Mouse (Mus musculus) B cell, adult 67 days (primary cell): Measurements from ENCODE around the gene Gm28043. TPM values are rescaled to one million over a fixed set of nuclear protein-coding genes. Genes with fewer than 3 reads are reported as not detected.

Experiments
- total RNA-seq, 2 experiments: library from RNA; stranded (reverse); gene quantifications; 4 replicates each; pipeline ENCODE4 v1.2.4; 2023

The Gm28043 gene
- 10 to 100 TPM; 23.0 TPM for total RNA-seq

GRCm38 (mm10) chr17:29614115-29615023 lies at the start of gene Gm28043, which contains the start of gene Rnf8:
Gene Gm28043 (plus strand): TSS chr17:29614876.
Gene Rnf8 (plus strand): TSS chr17:29614790.

GRCm38 (mm10) chr17:29660076-29660761 lies 45.5 kb downstream of the Gm28043 start, which contains the start of gene Cmtr1:
Gene Cmtr1 (plus strand): TSS chr17:29660595.

GRCm38 (mm10) chr17:29716732-29717445 lies 102.2 kb downstream of the Gm28043 start, which contains the start of gene Ccdc167:
Gene Ccdc167 (minus strand): TSS chr17:29717044.

Other genes with a start within 250 kb of the Gm28043 start
- 100 to 1,000 TPM; 157 to 170 TPM for gene Pim1, start 124.1 kb upstream of the Gm28043 start, total RNA-seq
- gene Gm17657, start 65.2 kb upstream of the Gm28043 start, total RNA-seq: not detected
- gene Tbc1d22b, start 65.1 kb upstream of the Gm28043 start, total RNA-seq: 10 to 100 TPM; 23.1 to 23.8 TPM
- gene Tmem217, start 62.5 kb upstream of the Gm28043 start, total RNA-seq: not detected
- gene Rnf8, start 86 bp upstream of the Gm28043 start, total RNA-seq: 10 to 100 TPM; 52.1 to 59.8 TPM
- gene Cmtr1, start 45.7 kb downstream of the Gm28043 start, total RNA-seq: 100 to 1,000 TPM; 229 to 264 TPM
- gene Ccdc167, start 102.2 kb downstream of the Gm28043 start, total RNA-seq: 10 to 100 TPM; 13.9 to 23.3 TPM